Mouse (Mus musculus): Measurements from ENCODE around the gene Calr4. TPM values are rescaled to one million over a fixed set of nuclear protein-coding genes. Genes with fewer than 3 reads are reported as not detected.

Calr4 gene
- total and polyA plus RNA-seq, 2 experiments from 2014 or later: 0.08 to 0.62 TPM

GRCm38 (mm10) chr4:109256791-109257190 is 22.5 kb downstream of the Calr4 start:
- H3K4me2 ChIP-seq (ENCODE audit: low read depth): no peak overlapping the region
- H3K9ac ChIP-seq: no peak overlapping the region
- no peaks in the 10 kb centered on the region for H3K4me1 ChIP-seq (ENCODE audit: insufficient read depth)
- DNase-seq (no peak), ATAC-seq (no peak)
- no peaks in the 10 kb centered on the region for H3K36me3 ChIP-seq (ENCODE audit: insufficient read depth)
- no peak overlapping the region for H3K4me3 ChIP-seq (ENCODE audit: low read depth, low read length)
- H3K27me3 ChIP-seq (ENCODE audit: insufficient read depth, low read length): no peaks in the 10 kb centered on the region
- no peak overlapping the region for H3K27ac ChIP-seq (ENCODE audit: low read depth, low read length)
- no peaks in the 10 kb centered on the region for H3K9me3 ChIP-seq (ENCODE audit: low read length)
- 80% methylated on average over 6 of the region's 6 CpGs for WGBS
- no peak for TF ChIP-seq CTCF (IDR thresholded peaks at IDR 0.05; ENCODE audit: low read depth)

- no peak overlapping the region for H3K4me2 ChIP-seq (ENCODE audit: low read depth)
- H3K4me3 ChIP-seq (ENCODE audit: low read depth, low read length): no peak overlapping the region
- H3K36me3 ChIP-seq (ENCODE audit: insufficient read depth): no peaks in the 10 kb centered on the region
- H3K9ac ChIP-seq: no peak overlapping the region
- H3K9me3 ChIP-seq (ENCODE audit: low read length): no peaks in the 10 kb centered on the region
- no peak for TF ChIP-seq CTCF (IDR thresholded peaks at IDR 0.05; ENCODE audit: low read depth)
- DNase-seq: no peak
- H3K27ac ChIP-seq (ENCODE audit: low read depth, low read length): no peak overlapping the region
- no peak for ATAC-seq
- H3K4me1 ChIP-seq (ENCODE audit: insufficient read depth): no peaks in the 10 kb centered on the region
- H3K27me3 ChIP-seq (ENCODE audit: insufficient read depth, low read length): no peaks in the 10 kb centered on the region
Measured at GRCm38 (mm10) chr4:109257639-109258038, 23.4 kb downstream of the Calr4 start.

- WGBS: 84% methylated on average over 6 of the region's 6 CpGs
- Histone ChIP-seq H3K4me2 (ENCODE audit: low read depth) (no peak overlapping the region), H3K9me3 (ENCODE audit: low read length) (no peaks in the 10 kb centered on the region), H3K36me3 (ENCODE audit: insufficient read depth) (no peaks in the 10 kb centered on the region), H3K4me3 (ENCODE audit: low read depth, low read length) (no peak overlapping the region), H3K27me3 (ENCODE audit: insufficient read depth, low read length) (no peaks in the 10 kb centered on the region), H3K9ac (no peak overlapping the region), H3K4me1 (ENCODE audit: insufficient read depth) (no peaks in the 10 kb centered on the region), H3K27ac (ENCODE audit: low read depth, low read length) (no peak overlapping the region)
- DNase-seq (no peak), ATAC-seq (no peak)
- no peak for TF ChIP-seq CTCF (IDR thresholded peaks at IDR 0.05; ENCODE audit: low read depth)
Measured at GRCm38 (mm10) chr4:109262068-109262467, 27.8 kb downstream of the Calr4 start.

DNA sequence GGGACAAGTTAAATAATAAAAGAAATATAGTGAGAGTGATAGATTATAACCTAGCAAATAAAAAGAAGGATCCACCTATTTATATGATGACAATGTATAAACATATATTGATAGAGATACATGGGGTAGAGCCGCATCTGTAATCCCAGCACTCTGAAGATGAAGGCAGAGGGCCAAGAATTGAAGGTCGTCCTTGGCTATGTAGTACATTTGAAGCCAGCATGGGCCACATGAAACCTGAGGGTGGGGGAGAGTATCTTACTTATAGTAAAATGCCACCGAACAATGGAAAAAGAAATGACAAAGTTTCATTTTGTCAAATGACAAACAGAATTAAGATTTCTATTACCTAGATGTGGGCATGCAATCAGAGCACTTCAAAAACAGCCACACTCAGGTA is 31.8 kb downstream of the Calr4 start:
- no peaks in the 10 kb centered on the region for H3K4me1 ChIP-seq (ENCODE audit: insufficient read depth)
- no peaks in the 10 kb centered on the region for H3K27me3 ChIP-seq (ENCODE audit: insufficient read depth, low read length)
- no peaks in the 10 kb centered on the region for H3K36me3 ChIP-seq (ENCODE audit: insufficient read depth)
- no peak overlapping the region for H3K4me2 ChIP-seq (ENCODE audit: low read depth)
- ATAC-seq (no peak), DNase-seq (no peak)
- H3K4me3 ChIP-seq (ENCODE audit: low read depth, low read length): no peak overlapping the region
- TF ChIP-seq CTCF (IDR thresholded peaks at IDR 0.05; ENCODE audit: low read depth): no peak
- H3K9ac ChIP-seq: no peak overlapping the region
- no peaks in the 10 kb centered on the region for H3K9me3 ChIP-seq (ENCODE audit: low read length)
- WGBS: 89% methylated on average over 3 of the region's 3 CpGs
- H3K27ac ChIP-seq (ENCODE audit: low read depth, low read length): no peak overlapping the region

GRCm38 (mm10) chr4:109266744-109267143 is 32.5 kb downstream of the Calr4 start:
- Histone ChIP-seq H3K4me3 (ENCODE audit: low read depth, low read length) (no peak overlapping the region), H3K4me2 (ENCODE audit: low read depth) (no peak overlapping the region), H3K9me3 (ENCODE audit: low read length) (no peaks in the 10 kb centered on the region), H3K4me1 (ENCODE audit: insufficient read depth) (no peaks in the 10 kb centered on the region), H3K27ac (ENCODE audit: low read depth, low read length) (no peak overlapping the region), H3K36me3 (ENCODE audit: insufficient read depth) (no peaks in the 10 kb centered on the region), H3K27me3 (ENCODE audit: insufficient read depth, low read length) (no peaks in the 10 kb centered on the region), H3K9ac (no peak overlapping the region)
- 72% methylated on average over 2 of the region's 2 CpGs for WGBS
- no peak for TF ChIP-seq CTCF (IDR thresholded peaks at IDR 0.05; ENCODE audit: low read depth)
- no peak for DNase-seq
- no peak for ATAC-seq

- H3K9me3 ChIP-seq (ENCODE audit: low read length): no peaks in the 10 kb centered on the region
- no peak overlapping the region for H3K4me2 ChIP-seq (ENCODE audit: low read depth)
- 82% methylated on average over 3 of the region's 3 CpGs for WGBS
- H3K4me1 ChIP-seq (ENCODE audit: insufficient read depth): no peaks in the 10 kb centered on the region
- no peak overlapping the region for H3K27ac ChIP-seq (ENCODE audit: low read depth, low read length)
- no peak for DNase-seq
- no peaks in the 10 kb centered on the region for H3K27me3 ChIP-seq (ENCODE audit: insufficient read depth, low read length)
- no peaks in the 10 kb centered on the region for H3K36me3 ChIP-seq (ENCODE audit: insufficient read depth)
- no peak for TF ChIP-seq CTCF (IDR thresholded peaks at IDR 0.05; ENCODE audit: low read depth)
- no peak overlapping the region for H3K9ac ChIP-seq
- no peak overlapping the region for H3K4me3 ChIP-seq (ENCODE audit: low read depth, low read length)
- ATAC-seq: no peak
Measured at GRCm38 (mm10) chr4:109267452-109267851, 33.2 kb downstream of the Calr4 start.

DNA sequence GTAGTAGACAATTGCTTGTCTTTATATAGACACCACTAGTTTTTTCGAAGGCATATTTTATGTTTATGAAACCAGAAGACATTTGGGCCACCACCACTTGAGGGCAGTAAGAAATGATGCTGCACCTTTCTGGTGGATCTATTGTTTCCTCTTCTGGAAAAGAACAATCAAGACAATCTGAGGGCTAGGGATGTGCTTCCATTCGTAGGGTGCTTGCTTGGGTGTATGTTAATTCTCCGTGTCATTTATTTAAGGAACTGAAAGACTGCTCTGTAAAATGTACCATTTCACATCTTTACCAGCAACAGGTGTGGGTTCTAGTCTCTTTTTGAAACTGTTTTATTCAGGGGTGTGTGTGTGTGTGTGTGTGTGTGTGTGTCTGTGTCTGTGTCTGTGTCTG is 34.6 kb downstream of the Calr4 start:
- no peak overlapping the region for H3K9ac ChIP-seq
- H3K9me3 ChIP-seq (ENCODE audit: low read length): no peaks in the 10 kb centered on the region
- no peak overlapping the region for H3K4me2 ChIP-seq (ENCODE audit: low read depth)
- H3K27ac ChIP-seq (ENCODE audit: low read depth, low read length): no peak overlapping the region
- no peak for TF ChIP-seq CTCF (IDR thresholded peaks at IDR 0.05; ENCODE audit: low read depth)
- H3K36me3 ChIP-seq (ENCODE audit: insufficient read depth): no peaks in the 10 kb centered on the region
- no peaks in the 10 kb centered on the region for H3K27me3 ChIP-seq (ENCODE audit: insufficient read depth, low read length)
- ATAC-seq: no peak
- H3K4me1 ChIP-seq (ENCODE audit: insufficient read depth): no peaks in the 10 kb centered on the region
- H3K4me3 ChIP-seq (ENCODE audit: low read depth, low read length): no peak overlapping the region
- DNase-seq: no peak
- WGBS: 86% methylated on average over 3 of the region's 3 CpGs

DNA sequence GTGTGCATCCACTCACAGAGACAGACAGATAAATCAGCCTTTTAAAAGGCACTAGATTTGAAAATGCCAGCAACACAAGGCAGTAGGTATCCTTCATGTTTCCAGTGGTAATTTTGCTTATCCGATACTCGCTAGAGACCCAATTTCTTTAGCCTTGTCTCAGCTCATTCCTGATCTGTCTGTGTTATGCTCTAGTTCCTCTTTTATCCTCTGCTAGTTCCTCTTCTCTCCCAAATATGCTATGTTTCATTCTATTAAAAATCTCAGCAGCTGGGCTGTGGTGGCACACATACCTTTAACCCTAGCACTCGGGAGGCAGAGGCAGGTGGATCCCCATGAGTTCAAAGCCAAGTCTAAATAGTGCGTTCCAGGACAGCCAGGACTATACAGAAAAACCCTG is 37.5 kb downstream of the Calr4 start:
- Histone ChIP-seq H3K4me3 (ENCODE audit: low read depth, low read length) (no peak overlapping the region), H3K27ac (ENCODE audit: low read depth, low read length) (no peak overlapping the region), H3K27me3 (ENCODE audit: insufficient read depth, low read length) (no peaks in the 10 kb centered on the region), H3K9me3 (ENCODE audit: low read length) (no peaks in the 10 kb centered on the region), H3K4me2 (ENCODE audit: low read depth) (no peak overlapping the region), H3K9ac (no peak overlapping the region), H3K36me3 (ENCODE audit: insufficient read depth) (no peaks in the 10 kb centered on the region), H3K4me1 (ENCODE audit: insufficient read depth) (no peaks in the 10 kb centered on the region)
- ATAC-seq (no peak), DNase-seq (no peak)
- 97% methylated on average over 4 of the region's 4 CpGs for WGBS
- no peak for TF ChIP-seq CTCF (IDR thresholded peaks at IDR 0.05; ENCODE audit: low read depth)

Measured in forebrain, postnatal 0 days (tissue).